Mouse (Mus musculus): ENCODE measurements at regions not wholly inside any gene's neighbourhood (a gene's known extent, or its start where the extent isn't known, plus 50 kb on each side); places are given as distances from the start of the nearest gene placed in this dataset.

GRCm38 (mm10) chr13:44131916-44132315 lies 347.3 kb downstream of the Cd83 start:
- Histone ChIP-seq H3ac (ENCODE audit: control insufficient read depth, insufficient read length, low read depth) (no peak overlapping the region), H3K36me3 (ENCODE audit: control insufficient read depth, insufficient read depth) (no peaks in the 10 kb centered on the region), H3K4me3 (ENCODE audit: insufficient read depth, poor library complexity, severe bottlenecking) (no peak overlapping the region), H3K79me3 (ENCODE audit: low read depth) (no peaks in the 10 kb centered on the region), H3K79me2 (ENCODE audit: control insufficient read depth, insufficient read depth) (no peaks in the 10 kb centered on the region), H3K27me3 (ENCODE audit: control insufficient read depth, insufficient read depth, insufficient read length) (no peaks in the 10 kb centered on the region)
- TF ChIP-seq USF1 (IDR thresholded peaks at IDR 0.05; ENCODE audit: low read depth): no peak
- TF ChIP-seq CEBPB (IDR thresholded peaks at IDR 0.05; ENCODE audit: low read depth): no peak
- TF ChIP-seq MAX (IDR thresholded peaks at IDR 0.05): no peak
- no peak for TF ChIP-seq FOSL1 (IDR thresholded peaks at IDR 0.05; ENCODE audit: insufficient read depth, low read length, poor library complexity, severe bottlenecking)
- no peak for TF ChIP-seq CTCF (IDR thresholded peaks at IDR 0.05; ENCODE audit: control insufficient read depth, insufficient read depth, insufficient read length)
- TF ChIP-seq MYOG (IDR thresholded peaks at IDR 0.05; ENCODE audit: control insufficient read depth, extremely low read depth, insufficient read length): no peak
- TF ChIP-seq MYOD1 (IDR thresholded peaks at IDR 0.05; ENCODE audit: control insufficient read depth, insufficient read length, low read depth): no peak

DNA sequence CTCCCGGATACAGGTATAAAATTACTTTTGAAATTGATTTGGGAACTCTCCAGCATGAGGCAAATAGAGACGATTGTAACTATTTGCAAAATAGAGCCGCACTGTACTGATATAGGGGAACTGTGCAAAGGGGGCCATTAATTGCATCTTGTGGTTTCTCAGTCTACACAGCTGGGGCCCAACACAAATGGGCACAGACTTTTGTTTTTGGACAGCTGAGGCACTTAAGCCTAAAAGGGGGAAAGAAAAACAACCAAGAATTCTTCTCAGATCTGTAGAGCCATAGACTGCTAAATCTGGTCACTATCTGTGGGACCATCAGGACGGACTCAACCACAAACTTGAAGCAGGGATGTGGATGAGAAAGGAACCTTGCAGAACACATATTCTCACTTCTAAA lies 347.9 kb downstream of the Cd83 start:
- TF ChIP-seq CEBPB (IDR thresholded peaks at IDR 0.05; ENCODE audit: low read depth) (no peak), CTCF (IDR thresholded peaks at IDR 0.05; ENCODE audit: control insufficient read depth, insufficient read depth, insufficient read length) (no peak), FOSL1 (IDR thresholded peaks at IDR 0.05; ENCODE audit: insufficient read depth, low read length, poor library complexity, severe bottlenecking) (no peak), MAX (IDR thresholded peaks at IDR 0.05) (no peak), MYOD1 (IDR thresholded peaks at IDR 0.05; ENCODE audit: control insufficient read depth, insufficient read length, low read depth) (no peak), MYOG (IDR thresholded peaks at IDR 0.05; ENCODE audit: control insufficient read depth, extremely low read depth, insufficient read length) (no peak), USF1 (IDR thresholded peaks at IDR 0.05; ENCODE audit: low read depth) (no peak)
- Histone ChIP-seq H3ac (ENCODE audit: control insufficient read depth, insufficient read length, low read depth) (no peak overlapping the region), H3K36me3 (ENCODE audit: control insufficient read depth, insufficient read depth) (no peaks in the 10 kb centered on the region), H3K27me3 (ENCODE audit: control insufficient read depth, insufficient read depth, insufficient read length) (no peaks in the 10 kb centered on the region), H3K79me3 (ENCODE audit: low read depth) (no peaks in the 10 kb centered on the region), H3K4me3 (ENCODE audit: insufficient read depth, poor library complexity, severe bottlenecking) (no peak overlapping the region), H3K79me2 (ENCODE audit: control insufficient read depth, insufficient read depth) (no peaks in the 10 kb centered on the region)

GRCm38 (mm10) chr13:44133436-44133835 lies 348.9 kb downstream of the Cd83 start:
- TF ChIP-seq USF1 (IDR thresholded peaks at IDR 0.05; ENCODE audit: low read depth): peak; percentile 26
- TF ChIP-seq FOSL1 (IDR thresholded peaks at IDR 0.05; ENCODE audit: insufficient read depth, low read length, poor library complexity, severe bottlenecking): no peak
- peak; percentile 15 for TF ChIP-seq MYOD1 (IDR thresholded peaks at IDR 0.05; ENCODE audit: control insufficient read depth, insufficient read length, low read depth)
- no peak for TF ChIP-seq CEBPB (IDR thresholded peaks at IDR 0.05; ENCODE audit: low read depth)
- no peak for TF ChIP-seq CTCF (IDR thresholded peaks at IDR 0.05; ENCODE audit: control insufficient read depth, insufficient read depth, insufficient read length)
- no peaks in the 10 kb centered on the region for H3K36me3 ChIP-seq (ENCODE audit: control insufficient read depth, insufficient read depth)

GRCm38 (mm10) chr13:44141181-44141580 lies 356.6 kb downstream of the Cd83 start:
- no peak overlapping the region for H3K4me3 ChIP-seq (ENCODE audit: insufficient read depth, poor library complexity, severe bottlenecking)
- no peaks in the 10 kb centered on the region for H3K79me3 ChIP-seq (ENCODE audit: low read depth)
- TF ChIP-seq MYOD1 (IDR thresholded peaks at IDR 0.05; ENCODE audit: control insufficient read depth, insufficient read length, low read depth) (no peak), MAX (IDR thresholded peaks at IDR 0.05) (no peak), FOSL1 (IDR thresholded peaks at IDR 0.05; ENCODE audit: insufficient read depth, low read length, poor library complexity, severe bottlenecking) (no peak), CEBPB (IDR thresholded peaks at IDR 0.05; ENCODE audit: low read depth) (no peak), MYOG (IDR thresholded peaks at IDR 0.05; ENCODE audit: control insufficient read depth, extremely low read depth, insufficient read length) (no peak), USF1 (IDR thresholded peaks at IDR 0.05; ENCODE audit: low read depth) (no peak)
- H3K27me3 ChIP-seq (ENCODE audit: control insufficient read depth, insufficient read depth, insufficient read length): no peaks in the 10 kb centered on the region
- no peaks in the 10 kb centered on the region for H3K36me3 ChIP-seq (ENCODE audit: control insufficient read depth, insufficient read depth)
- no peak overlapping the region for H3ac ChIP-seq (ENCODE audit: control insufficient read depth, insufficient read length, low read depth)
- H3K79me2 ChIP-seq (ENCODE audit: control insufficient read depth, insufficient read depth): no peaks in the 10 kb centered on the region

More at GRCm38 (mm10) chr13:44133436-44133835, 348.9 kb downstream of the Cd83 start:
- Histone ChIP-seq H3K27me3 (ENCODE audit: control insufficient read depth, insufficient read depth, insufficient read length) (no peaks in the 10 kb centered on the region), H3K79me3 (ENCODE audit: low read depth) (no peaks in the 10 kb centered on the region), H3ac (ENCODE audit: control insufficient read depth, insufficient read length, low read depth) (no peak overlapping the region), H3K79me2 (ENCODE audit: control insufficient read depth, insufficient read depth) (no peaks in the 10 kb centered on the region), H3K4me3 (ENCODE audit: insufficient read depth, poor library complexity, severe bottlenecking) (no peak overlapping the region)

- H3K4me3 ChIP-seq (ENCODE audit: insufficient read depth, poor library complexity, severe bottlenecking): no peak overlapping the region
- no peaks in the 10 kb centered on the region for H3K79me3 ChIP-seq (ENCODE audit: low read depth)
- H3ac ChIP-seq (ENCODE audit: control insufficient read depth, insufficient read length, low read depth): no peak overlapping the region
- H3K27me3 ChIP-seq (ENCODE audit: control insufficient read depth, insufficient read depth, insufficient read length): no peaks in the 10 kb centered on the region
- no peaks in the 10 kb centered on the region for H3K36me3 ChIP-seq (ENCODE audit: control insufficient read depth, insufficient read depth)
- no peaks in the 10 kb centered on the region for H3K79me2 ChIP-seq (ENCODE audit: control insufficient read depth, insufficient read depth)
- TF ChIP-seq CTCF (IDR thresholded peaks at IDR 0.05; ENCODE audit: control insufficient read depth, insufficient read depth, insufficient read length): no peak
- no peak for TF ChIP-seq MYOG (IDR thresholded peaks at IDR 0.05; ENCODE audit: control insufficient read depth, extremely low read depth, insufficient read length)
- no peak for TF ChIP-seq CEBPB (IDR thresholded peaks at IDR 0.05; ENCODE audit: low read depth)
- no peak for TF ChIP-seq FOSL1 (IDR thresholded peaks at IDR 0.05; ENCODE audit: insufficient read depth, low read length, poor library complexity, severe bottlenecking)
- no peak for TF ChIP-seq MAX (IDR thresholded peaks at IDR 0.05)
- no peak for TF ChIP-seq USF1 (IDR thresholded peaks at IDR 0.05; ENCODE audit: low read depth)
- no peak for TF ChIP-seq MYOD1 (IDR thresholded peaks at IDR 0.05; ENCODE audit: control insufficient read depth, insufficient read length, low read depth)
Measured at GRCm38 (mm10) chr13:44145441-44145840, 360.9 kb downstream of the Cd83 start.

DNA sequence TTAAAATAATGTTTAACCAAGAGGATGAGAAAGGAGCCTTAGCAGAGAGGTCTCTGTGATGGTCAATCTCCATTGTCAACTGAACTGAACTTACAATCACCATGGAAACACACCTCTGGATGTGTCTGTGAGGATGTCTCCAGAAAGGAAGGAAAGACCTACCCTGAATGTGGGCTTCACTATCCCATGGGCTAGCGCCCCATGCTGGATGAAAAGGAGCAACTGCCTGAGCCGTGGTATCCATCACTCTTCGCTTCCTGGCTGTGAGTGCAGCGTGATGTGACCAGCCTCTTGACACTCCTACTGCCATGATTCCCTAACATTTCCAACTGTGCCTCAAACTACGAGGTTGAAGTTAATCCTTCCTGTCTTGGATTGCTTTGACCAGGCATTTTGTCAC lies 363.3 kb downstream of the Cd83 start:
- no peak overlapping the region for H3ac ChIP-seq (ENCODE audit: control insufficient read depth, insufficient read length, low read depth)
- H3K79me3 ChIP-seq (ENCODE audit: low read depth): no peaks in the 10 kb centered on the region
- no peaks in the 10 kb centered on the region for H3K79me2 ChIP-seq (ENCODE audit: control insufficient read depth, insufficient read depth)
- no peaks in the 10 kb centered on the region for H3K27me3 ChIP-seq (ENCODE audit: control insufficient read depth, insufficient read depth, insufficient read length)
- TF ChIP-seq USF1 (IDR thresholded peaks at IDR 0.05; ENCODE audit: low read depth) (no peak), CEBPB (IDR thresholded peaks at IDR 0.05; ENCODE audit: low read depth) (no peak), FOSL1 (IDR thresholded peaks at IDR 0.05; ENCODE audit: insufficient read depth, low read length, poor library complexity, severe bottlenecking) (no peak)
- H3K4me3 ChIP-seq (ENCODE audit: insufficient read depth, poor library complexity, severe bottlenecking): no peak overlapping the region
- H3K36me3 ChIP-seq (ENCODE audit: control insufficient read depth, insufficient read depth): no peaks in the 10 kb centered on the region

Measured in C2C12 (cell line).